Mouse (Mus musculus) natural killer cell, adult 2 months (primary cell): ENCODE data around the gene Usp46.
A peak's percentile ranks its signal among the peaks of the same experiment; 100 is the strongest.

Source experiments
- DNase-seq, 2 experiments: peaks; one replicate each; pipeline ENCODE4 v3.0.0; 2022; ENCODE audit warnings: low spot score in 2 of 2

Usp46 gene

DNA sequence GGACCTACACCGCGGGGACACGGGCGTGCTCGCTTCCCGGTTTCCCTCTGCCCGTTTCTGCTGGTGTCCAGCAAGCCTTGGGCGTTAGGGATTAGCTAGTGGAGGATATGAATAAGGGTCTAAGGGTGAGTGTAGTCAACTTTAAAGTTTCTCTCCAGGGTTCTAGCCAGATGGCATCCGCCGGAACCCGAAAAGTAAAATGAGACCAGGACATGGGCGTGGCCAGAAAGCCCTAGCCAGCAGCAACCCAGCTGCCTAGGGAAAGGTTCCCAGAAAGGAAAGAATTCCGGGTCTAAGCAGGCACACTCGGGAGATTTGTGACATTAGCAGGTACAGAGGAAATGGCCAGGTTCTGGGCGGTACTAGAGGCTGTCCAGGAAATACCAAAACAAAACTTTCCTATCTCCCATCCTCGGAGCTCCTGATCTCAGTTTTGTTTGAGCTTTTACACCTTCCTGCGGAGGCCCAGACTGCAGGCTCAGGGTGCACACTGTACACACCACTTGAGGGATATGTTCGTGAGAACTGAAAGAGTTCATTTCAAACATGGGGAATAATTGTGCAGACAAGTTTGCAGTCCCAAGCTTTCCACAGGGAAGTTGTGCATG is 587 bp upstream of the Usp46 start:
- peak; percentile 26 to 34 for DNase-seq

DNA sequence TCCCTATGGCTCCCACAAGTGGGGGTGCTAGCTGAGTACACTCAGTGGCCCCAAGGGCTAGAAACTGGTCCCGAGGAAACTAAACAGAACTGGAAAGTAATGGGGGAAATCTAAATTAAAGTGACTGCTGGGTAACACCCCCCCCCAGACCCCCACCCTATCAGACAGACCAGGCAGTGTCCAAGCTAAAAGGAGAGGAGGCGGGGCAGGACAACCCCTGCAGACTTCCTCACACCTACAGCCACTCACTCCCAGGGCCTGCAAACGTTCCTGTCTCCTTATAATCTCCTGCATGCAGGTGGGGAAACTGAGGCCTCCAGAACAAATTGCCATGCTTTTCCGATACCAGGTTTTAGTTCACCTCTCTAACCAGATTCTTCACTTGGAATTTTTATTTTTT is 885 bp downstream of the Usp46 start:
- DNase-seq, result no peak

GRCm38 (mm10) chr5:74066416-74067115 is 1.7 kb downstream of the Usp46 start:
- DNase-seq, result no peak

GRCm38 (mm10) chr5:74065565-74066275 is 2.5 kb downstream of the Usp46 start:
- no peak for DNase-seq

DNA sequence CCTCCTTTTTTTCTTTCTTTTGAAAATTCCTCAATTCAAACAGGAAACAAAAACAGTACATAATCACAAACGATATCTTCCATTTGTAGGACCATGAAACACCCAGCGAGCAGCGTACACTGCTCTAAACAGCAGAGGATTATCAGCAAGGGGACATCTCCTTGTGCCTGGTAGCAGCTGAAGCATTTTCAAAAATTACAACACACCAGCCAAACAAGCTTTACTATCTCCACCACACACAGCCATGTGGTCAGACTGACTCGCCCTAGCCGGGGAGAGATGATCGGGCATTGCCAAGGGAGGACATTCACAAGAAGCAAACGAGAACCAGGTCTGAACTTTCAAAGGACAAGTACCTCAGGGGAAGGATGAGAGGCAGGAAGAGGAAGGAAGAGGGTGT is 3.4 kb downstream of the Usp46 start:
- no peak for DNase-seq

DNA sequence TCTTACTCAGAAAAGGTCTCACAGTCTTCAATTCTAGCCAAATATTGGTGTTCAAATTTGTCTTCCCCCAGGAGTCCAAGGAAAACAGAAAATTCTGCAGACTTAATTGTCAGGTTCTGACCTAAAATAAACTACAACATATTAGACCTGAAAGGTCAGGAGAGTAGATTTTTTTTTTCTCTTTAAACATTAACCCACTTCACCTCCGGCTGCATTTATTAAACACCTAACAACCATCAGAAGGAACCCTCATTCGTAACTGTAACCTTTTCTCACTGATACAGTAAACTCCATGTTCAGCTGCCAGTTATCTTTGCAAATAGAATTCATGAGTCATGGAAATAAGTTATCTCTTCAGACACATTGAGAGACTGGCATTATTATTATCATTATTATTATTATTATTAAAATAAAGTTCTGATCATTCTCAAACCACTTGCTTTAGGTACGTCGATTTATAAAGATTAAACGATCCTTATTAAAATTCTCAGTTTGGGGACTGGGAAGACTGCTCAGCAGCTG is 4.9 kb downstream of the Usp46 start:
- DNase-seq, result no peak

DNA sequence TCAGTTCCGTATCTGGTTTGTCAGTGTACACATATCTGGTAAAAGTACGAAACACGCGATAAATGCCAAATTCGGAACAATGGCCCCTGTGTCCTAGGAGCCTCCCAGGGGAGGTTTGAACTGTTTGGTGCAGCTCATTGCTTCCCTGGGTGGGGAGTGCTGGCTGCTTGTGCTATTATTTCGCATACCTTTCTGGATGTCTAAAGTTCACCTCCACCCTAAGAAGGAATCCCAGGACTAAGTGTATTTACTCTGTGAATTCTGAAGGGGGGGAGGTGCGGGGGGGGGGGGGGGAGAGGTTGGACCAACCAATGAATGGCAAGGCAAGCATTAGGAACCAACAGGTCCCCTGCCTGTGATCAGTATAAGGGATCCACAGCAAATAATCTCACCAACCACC is 6.0 kb downstream of the Usp46 start:
- DNase-seq, result no peak

GRCm38 (mm10) chr5:74061408-74062047 is 6.7 kb downstream of the Usp46 start:
- DNase-seq, result peak; percentile 24 to 58

DNA sequence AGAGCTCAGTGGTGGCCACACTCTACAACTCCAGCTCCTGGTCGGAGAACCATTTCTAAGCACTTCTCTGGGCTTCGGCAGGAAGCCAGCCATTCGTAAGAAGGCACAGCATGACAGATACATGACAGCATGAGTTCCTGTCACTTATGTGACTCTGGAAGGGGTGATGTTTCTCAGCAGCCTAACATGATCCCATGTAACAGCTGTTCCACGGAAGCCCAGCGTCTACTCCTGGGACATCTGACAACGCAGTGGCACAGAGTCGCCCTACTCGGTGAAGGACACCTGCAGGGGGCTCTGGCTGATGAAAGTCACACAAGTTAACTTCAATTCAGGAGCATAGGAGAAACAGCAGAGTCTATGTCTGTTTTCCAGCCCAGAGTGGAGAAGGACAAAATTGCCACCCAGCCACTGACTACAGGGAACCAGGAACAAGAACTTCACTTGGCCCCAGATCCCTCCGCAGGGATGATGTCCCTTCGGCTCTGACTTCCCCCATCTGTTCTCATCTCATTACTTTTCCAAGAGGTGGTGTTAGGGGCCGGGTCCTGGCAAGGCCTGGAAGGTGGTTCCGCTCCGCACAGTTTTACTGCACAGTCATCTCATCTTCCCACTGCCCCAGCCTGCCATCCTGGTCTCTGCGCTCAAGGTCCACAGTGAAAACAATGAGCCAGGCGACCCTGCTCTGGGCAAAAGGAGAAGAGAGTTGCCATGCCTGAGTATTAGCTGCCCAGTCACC is 15.9 kb downstream of the Usp46 start:
- no peak for DNase-seq

DNA sequence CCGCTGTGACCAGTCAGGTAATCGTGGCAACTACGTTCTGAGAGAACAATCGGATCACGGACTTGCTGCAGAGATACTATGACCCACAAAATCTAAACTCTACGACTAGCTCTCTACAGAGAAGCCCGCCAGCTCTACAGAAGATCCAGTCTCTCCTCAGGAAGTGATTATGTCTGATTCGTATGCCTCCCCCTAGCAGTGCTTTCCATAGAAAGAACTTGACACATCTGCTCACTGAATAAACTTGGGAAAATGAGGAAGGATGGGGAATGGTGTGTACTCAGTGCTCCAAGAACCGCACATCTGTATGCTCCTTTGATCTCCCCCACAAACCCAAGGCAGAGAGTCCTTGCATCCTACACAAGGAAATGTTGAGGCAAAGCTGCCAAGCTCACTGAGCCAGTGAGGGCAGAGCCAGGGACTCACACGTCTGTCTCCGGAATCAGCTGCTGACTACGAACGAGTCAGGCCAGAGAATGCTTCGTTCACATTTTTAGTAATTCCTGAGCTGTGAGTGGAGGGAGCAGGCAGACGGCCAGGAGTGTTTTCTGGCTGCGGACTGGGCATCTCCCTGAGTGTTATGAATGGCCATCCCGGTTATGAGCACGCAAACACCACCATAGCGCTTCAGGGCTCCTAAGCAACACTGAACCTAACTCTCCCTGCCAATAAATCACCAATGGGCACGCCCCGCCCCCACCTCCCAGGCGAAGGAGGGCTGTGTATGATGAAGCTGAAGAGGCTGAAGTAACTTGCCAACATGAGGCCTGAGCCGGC is 16.6 kb downstream of the Usp46 start:
- DNase-seq, result no peak

- no peak for DNase-seq
Measured at GRCm38 (mm10) chr5:74050903-74051302, 17.3 kb downstream of the Usp46 start.

- no peak for DNase-seq
Measured at GRCm38 (mm10) chr5:74048846-74049495, 19.3 kb downstream of the Usp46 start.

- DNase-seq, result no peak
Measured at GRCm38 (mm10) chr5:74044591-74044990, 23.6 kb downstream of the Usp46 start.

DNA sequence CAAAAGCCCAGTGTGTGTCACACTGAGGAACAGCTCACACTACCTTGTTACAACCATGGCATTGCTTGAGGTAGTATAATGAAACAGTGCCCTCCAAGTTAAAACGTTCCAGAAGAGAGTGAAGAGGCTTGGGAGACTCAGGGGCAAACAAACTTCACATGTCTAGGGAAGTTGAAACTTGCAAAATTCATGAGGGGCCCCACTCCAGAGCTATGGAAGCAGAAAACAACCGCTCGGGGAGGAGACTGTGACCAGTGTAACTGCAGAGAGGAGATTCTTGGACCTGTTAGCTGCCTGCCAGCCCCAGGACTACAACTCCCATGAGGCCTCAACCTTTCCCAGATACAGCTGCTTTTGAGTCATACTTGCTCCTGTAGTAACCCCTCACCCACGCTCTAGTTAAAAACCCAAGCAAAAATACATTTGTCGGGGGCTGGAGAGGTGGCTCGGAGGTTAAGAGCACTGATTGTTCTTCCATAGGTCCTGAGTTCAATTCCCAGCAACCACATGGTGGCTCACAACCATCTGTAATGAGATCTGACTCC is 25.4 kb downstream of the Usp46 start:
- no peak for DNase-seq

DNA sequence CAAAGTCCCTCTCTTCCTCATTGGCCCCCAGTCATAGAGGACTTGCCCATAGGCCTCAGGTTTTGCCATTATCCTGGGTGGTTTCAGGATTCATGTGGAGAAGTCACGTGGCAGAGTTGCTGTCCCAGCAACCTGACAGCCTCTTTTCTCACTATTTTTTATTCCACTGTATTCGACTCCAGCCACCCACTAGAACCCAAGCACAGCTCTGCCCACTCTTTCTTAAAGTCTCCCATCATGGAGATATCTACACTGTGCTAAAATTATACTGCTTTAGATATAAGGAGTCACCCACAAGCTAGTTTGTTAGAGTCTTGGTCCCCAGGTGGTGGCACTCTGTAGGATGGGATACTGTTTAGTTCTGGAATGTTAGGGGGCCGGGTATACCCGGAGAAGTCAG is 27.7 kb downstream of the Usp46 start:
- no peak for DNase-seq

DNA sequence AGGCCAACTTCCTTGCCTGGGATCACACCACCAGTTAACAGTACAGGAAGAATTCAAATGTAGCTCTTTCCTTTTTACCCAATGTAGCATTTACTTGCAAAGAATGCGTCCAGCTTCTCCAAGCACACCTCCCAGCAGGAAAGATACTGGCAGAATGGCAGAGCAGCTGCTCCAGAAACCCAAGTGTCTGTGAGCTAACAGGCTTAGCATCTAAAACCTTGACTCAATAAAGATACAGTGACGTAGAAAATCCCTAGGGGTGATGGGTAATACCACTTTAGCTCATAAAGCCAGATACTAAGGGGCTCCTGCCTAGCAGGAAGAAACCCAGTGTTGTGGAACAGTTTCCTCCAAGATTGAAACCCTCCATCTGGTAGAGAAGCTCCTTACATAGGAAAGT is 32.8 kb downstream of the Usp46 start:
- no peak for DNase-seq

DNA sequence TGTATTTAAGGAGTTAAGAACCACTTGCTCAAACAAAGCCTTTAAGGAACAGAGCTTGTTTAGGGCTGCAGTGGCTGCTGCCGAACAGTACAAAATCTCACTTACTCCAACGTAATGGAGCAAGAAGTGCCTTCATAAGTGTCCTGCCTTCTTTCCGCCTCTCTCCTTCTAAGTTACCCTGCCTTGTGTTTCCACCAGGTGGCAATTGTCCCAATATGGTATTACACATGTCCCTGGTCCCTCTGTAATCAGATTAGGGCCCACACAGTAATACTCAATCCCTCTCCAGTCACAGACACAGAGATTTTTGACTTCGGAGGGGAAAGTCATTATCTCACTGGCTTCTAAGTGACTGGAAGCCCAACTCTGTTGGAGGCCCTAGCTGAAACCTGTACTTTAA is 34.1 kb downstream of the Usp46 start:
- no peak for DNase-seq

DNA sequence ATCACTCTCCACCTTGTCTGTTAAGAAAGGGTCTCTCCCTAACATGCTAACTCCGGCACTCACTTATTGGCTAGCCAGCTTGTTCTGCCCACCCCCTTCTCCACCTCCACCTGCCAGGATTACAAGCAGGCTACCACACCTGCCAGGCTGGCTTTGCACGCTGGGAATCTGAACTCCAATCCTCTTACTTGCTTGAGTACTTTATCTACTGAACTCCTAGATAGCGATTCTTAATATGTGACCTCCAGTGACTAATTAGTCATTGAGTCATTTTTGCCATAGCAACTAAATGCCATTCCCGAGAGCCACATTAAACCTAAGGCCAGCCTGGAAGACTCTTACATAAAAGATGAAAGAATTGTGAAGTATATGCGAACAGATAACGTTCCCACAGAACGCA is 38.4 kb downstream of the Usp46 start:
- DNase-seq, result no peak

- no peak for DNase-seq
Measured at GRCm38 (mm10) chr5:74028691-74029479, 39.3 kb downstream of the Usp46 start.
